Mouse (Mus musculus): ENCODE results near the gene Marf1. TPM values are rescaled to one million over a fixed set of nuclear protein-coding genes. Genes with fewer than 3 reads are reported as not detected.

Gene Marf1
- polyA plus RNA-seq, 1 experiment from 2014 or later: 15.0 TPM

- Histone ChIP-seq H3K9me3 (replicated peaks; ENCODE audit: control insufficient read depth, low read length) (no peaks in the 10 kb centered on the region), H3K4me3 (ENCODE audit: low read depth, low read length) (no peak overlapping the region), H3K27me3 (ENCODE audit: control insufficient read depth, insufficient read depth, low read length) (no peaks in the 10 kb centered on the region), H3K27ac (ENCODE audit: low read depth, low read length) (no peak overlapping the region), H3K4me2 (no peak overlapping the region), H3K36me3 (ENCODE audit: control insufficient read depth, insufficient read depth, low read length) (peaks cover 22% of the 10 kb centered on the region), H3K9ac (ENCODE audit: low read depth, low read length) (no peak overlapping the region), H3K4me1 (ENCODE audit: control insufficient read depth, insufficient read depth, low read length) (no peaks in the 10 kb centered on the region)
- ATAC-seq (replicated peaks; ENCODE audit: insufficient number of reproducible peaks, low FRiP score, low TSS enrichment): no peak
- WGBS (ENCODE audit: insufficient replicate concordance): 96% methylated on average over 3 of the region's 3 CpGs
Measured at GRCm38 (mm10) chr16:14112742-14113141, 50.4 kb downstream of the Marf1 start.

GRCm38 (mm10) chr16:14112133-14112532 lies 51.0 kb downstream of the Marf1 start:
- no peak overlapping the region for H3K4me2 ChIP-seq
- H3K27me3 ChIP-seq (ENCODE audit: control insufficient read depth, insufficient read depth, low read length): no peaks in the 10 kb centered on the region
- no peak overlapping the region for H3K9ac ChIP-seq (ENCODE audit: low read depth, low read length)
- no peak for ATAC-seq (replicated peaks; ENCODE audit: insufficient number of reproducible peaks, low FRiP score, low TSS enrichment)
- WGBS (ENCODE audit: insufficient replicate concordance): 63% methylated on average over 2 of the region's 2 CpGs
- H3K4me1 ChIP-seq (ENCODE audit: control insufficient read depth, insufficient read depth, low read length): no peaks in the 10 kb centered on the region
- no peak overlapping the region for H3K4me3 ChIP-seq (ENCODE audit: low read depth, low read length)
- H3K27ac ChIP-seq (ENCODE audit: low read depth, low read length): no peak overlapping the region
- H3K9me3 ChIP-seq (replicated peaks; ENCODE audit: control insufficient read depth, low read length): no peaks in the 10 kb centered on the region
- peaks cover 22% of the 10 kb centered on the region for H3K36me3 ChIP-seq (ENCODE audit: control insufficient read depth, insufficient read depth, low read length)

- Histone ChIP-seq H3K4me1 (ENCODE audit: control insufficient read depth, insufficient read depth, low read length) (no peaks in the 10 kb centered on the region), H3K4me3 (ENCODE audit: low read depth, low read length) (no peak overlapping the region), H3K36me3 (ENCODE audit: control insufficient read depth, insufficient read depth, low read length) (peaks cover 19% of the 10 kb centered on the region), H3K9ac (ENCODE audit: low read depth, low read length) (no peak overlapping the region), H3K4me2 (no peak overlapping the region), H3K9me3 (replicated peaks; ENCODE audit: control insufficient read depth, low read length) (no peaks in the 10 kb centered on the region), H3K27me3 (ENCODE audit: control insufficient read depth, insufficient read depth, low read length) (no peaks in the 10 kb centered on the region), H3K27ac (ENCODE audit: low read depth, low read length) (no peak overlapping the region)
- 82% methylated on average over 2 of the region's 2 CpGs for WGBS (ENCODE audit: insufficient replicate concordance)
- no peak for ATAC-seq (replicated peaks; ENCODE audit: insufficient number of reproducible peaks, low FRiP score, low TSS enrichment)
Measured at GRCm38 (mm10) chr16:14110922-14111321, 52.2 kb downstream of the Marf1 start.

GRCm38 (mm10) chr16:14109651-14110230 lies 53.4 kb downstream of the Marf1 start:
- Histone ChIP-seq H3K4me3 (ENCODE audit: low read depth, low read length) (no peak overlapping the region), H3K36me3 (ENCODE audit: control insufficient read depth, insufficient read depth, low read length) (peaks cover 18% of the 10 kb centered on the region), H3K9ac (ENCODE audit: low read depth, low read length) (no peak overlapping the region), H3K4me2 (no peak overlapping the region), H3K4me1 (ENCODE audit: control insufficient read depth, insufficient read depth, low read length) (no peaks in the 10 kb centered on the region), H3K9me3 (replicated peaks; ENCODE audit: control insufficient read depth, low read length) (no peaks in the 10 kb centered on the region), H3K27me3 (ENCODE audit: control insufficient read depth, insufficient read depth, low read length) (no peaks in the 10 kb centered on the region), H3K27ac (ENCODE audit: low read depth, low read length) (no peak overlapping the region)
- 72% methylated on average over 3 of the region's 3 CpGs for WGBS (ENCODE audit: insufficient replicate concordance)
- no peak for ATAC-seq (replicated peaks; ENCODE audit: insufficient number of reproducible peaks, low FRiP score, low TSS enrichment)

GRCm38 (mm10) chr16:14105891-14106290 lies 57.3 kb downstream of the Marf1 start:
- H3K9me3 ChIP-seq (replicated peaks; ENCODE audit: control insufficient read depth, low read length): no peaks in the 10 kb centered on the region
- 83% methylated on average over 6 of the region's 6 CpGs for WGBS (ENCODE audit: insufficient replicate concordance)
- ATAC-seq (replicated peaks; ENCODE audit: insufficient number of reproducible peaks, low FRiP score, low TSS enrichment): no peak

GRCm38 (mm10) chr16:14091771-14092170 lies 71.4 kb downstream of the Marf1 start:
- no peak overlapping the region for H3K4me2 ChIP-seq
- H3K27me3 ChIP-seq (ENCODE audit: control insufficient read depth, insufficient read depth, low read length): no peaks in the 10 kb centered on the region
- no peaks in the 10 kb centered on the region for H3K4me1 ChIP-seq (ENCODE audit: control insufficient read depth, insufficient read depth, low read length)
- H3K36me3 ChIP-seq (ENCODE audit: control insufficient read depth, insufficient read depth, low read length): no peaks in the 10 kb centered on the region
- 69% methylated on average over 2 of the region's 2 CpGs for WGBS (ENCODE audit: insufficient replicate concordance)
- H3K9me3 ChIP-seq (replicated peaks; ENCODE audit: control insufficient read depth, low read length): no peaks in the 10 kb centered on the region
- no peak overlapping the region for H3K9ac ChIP-seq (ENCODE audit: low read depth, low read length)
- no peak overlapping the region for H3K4me3 ChIP-seq (ENCODE audit: low read depth, low read length)
- H3K27ac ChIP-seq (ENCODE audit: low read depth, low read length): no peak overlapping the region
- ATAC-seq (replicated peaks; ENCODE audit: insufficient number of reproducible peaks, low FRiP score, low TSS enrichment): no peak

More at GRCm38 (mm10) chr16:14105891-14106290, 57.3 kb downstream of the Marf1 start:
- no peak overlapping the region for H3K27ac ChIP-seq (ENCODE audit: low read depth, low read length)
- peaks cover 6% of the 10 kb centered on the region for H3K36me3 ChIP-seq (ENCODE audit: control insufficient read depth, insufficient read depth, low read length)
- H3K27me3 ChIP-seq (ENCODE audit: control insufficient read depth, insufficient read depth, low read length): no peaks in the 10 kb centered on the region
- no peak overlapping the region for H3K4me3 ChIP-seq (ENCODE audit: low read depth, low read length)
- H3K4me1 ChIP-seq (ENCODE audit: control insufficient read depth, insufficient read depth, low read length): no peaks in the 10 kb centered on the region
- H3K9ac ChIP-seq (ENCODE audit: low read depth, low read length): no peak overlapping the region
- no peak overlapping the region for H3K4me2 ChIP-seq

- Histone ChIP-seq H3K36me3 (ENCODE audit: control insufficient read depth, insufficient read depth, low read length) (no peaks in the 10 kb centered on the region), H3K27ac (ENCODE audit: low read depth, low read length) (no peak overlapping the region), H3K4me3 (ENCODE audit: low read depth, low read length) (no peak overlapping the region), H3K9ac (ENCODE audit: low read depth, low read length) (no peak overlapping the region), H3K27me3 (ENCODE audit: control insufficient read depth, insufficient read depth, low read length) (no peaks in the 10 kb centered on the region), H3K4me2 (no peak overlapping the region), H3K4me1 (ENCODE audit: control insufficient read depth, insufficient read depth, low read length) (no peaks in the 10 kb centered on the region), H3K9me3 (replicated peaks; ENCODE audit: control insufficient read depth, low read length) (no peaks in the 10 kb centered on the region)
- 76% methylated on average over 3 of the region's 3 CpGs for WGBS (ENCODE audit: insufficient replicate concordance)
- ATAC-seq (replicated peaks; ENCODE audit: insufficient number of reproducible peaks, low FRiP score, low TSS enrichment): no peak
Measured at GRCm38 (mm10) chr16:14089296-14089695, 73.9 kb downstream of the Marf1 start.

GRCm38 (mm10) chr16:14088249-14088648 lies 74.9 kb downstream of the Marf1 start:
- WGBS (ENCODE audit: insufficient replicate concordance): 66% methylated on average over 3 of the region's 3 CpGs
- H3K4me1 ChIP-seq (ENCODE audit: control insufficient read depth, insufficient read depth, low read length): no peaks in the 10 kb centered on the region
- no peak overlapping the region for H3K4me3 ChIP-seq (ENCODE audit: low read depth, low read length)
- H3K36me3 ChIP-seq (ENCODE audit: control insufficient read depth, insufficient read depth, low read length): no peaks in the 10 kb centered on the region
- no peaks in the 10 kb centered on the region for H3K9me3 ChIP-seq (replicated peaks; ENCODE audit: control insufficient read depth, low read length)
- no peak for ATAC-seq (replicated peaks; ENCODE audit: insufficient number of reproducible peaks, low FRiP score, low TSS enrichment)
- H3K27me3 ChIP-seq (ENCODE audit: control insufficient read depth, insufficient read depth, low read length): no peaks in the 10 kb centered on the region
- H3K4me2 ChIP-seq: no peak overlapping the region
- H3K9ac ChIP-seq (ENCODE audit: low read depth, low read length): no peak overlapping the region
- H3K27ac ChIP-seq (ENCODE audit: low read depth, low read length): no peak overlapping the region

GRCm38 (mm10) chr16:14082925-14083324 lies 80.2 kb downstream of the Marf1 start:
- Histone ChIP-seq H3K36me3 (ENCODE audit: control insufficient read depth, insufficient read depth, low read length) (no peaks in the 10 kb centered on the region), H3K4me3 (ENCODE audit: low read depth, low read length) (no peak overlapping the region), H3K4me1 (ENCODE audit: control insufficient read depth, insufficient read depth, low read length) (no peaks in the 10 kb centered on the region), H3K4me2 (no peak overlapping the region), H3K27me3 (ENCODE audit: control insufficient read depth, insufficient read depth, low read length) (no peaks in the 10 kb centered on the region), H3K27ac (ENCODE audit: low read depth, low read length) (no peak overlapping the region), H3K9ac (ENCODE audit: low read depth, low read length) (no peak overlapping the region), H3K9me3 (replicated peaks; ENCODE audit: control insufficient read depth, low read length) (no peaks in the 10 kb centered on the region)
- ATAC-seq (replicated peaks; ENCODE audit: insufficient number of reproducible peaks, low FRiP score, low TSS enrichment): no peak
- 65% methylated on average over 2 of the region's 2 CpGs for WGBS (ENCODE audit: insufficient replicate concordance)

Data from heart, embryonic 11.5 days (tissue).